Mouse (Mus musculus): ENCODE results near the gene Olfr1284.
"Not testable (repeated sequence)": the region's sequence is repeated elsewhere in the genome, so short reads cannot be mapped to it uniquely, and the experiment has no call there.

The Olfr1284 gene

DNA sequence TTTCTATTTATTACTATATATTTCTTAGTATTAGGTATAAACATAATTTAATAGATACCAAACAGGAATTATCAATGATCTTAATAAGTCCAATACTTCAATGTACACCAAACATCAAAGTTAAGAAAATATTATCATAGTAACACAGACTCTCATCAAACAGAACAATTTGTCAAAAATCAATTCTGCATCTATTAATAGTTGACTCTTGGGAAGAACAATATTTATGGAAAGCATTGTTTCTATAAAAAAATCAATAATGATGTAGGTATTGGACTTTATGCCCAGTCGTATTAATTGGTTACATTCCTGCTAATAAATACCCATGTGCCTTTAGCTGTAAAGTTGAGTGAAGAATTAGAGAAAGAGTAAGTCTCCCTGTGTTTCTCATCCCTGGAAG, at the start of gene Olfr1284:
Olfr1284 (plus strand) TSS at position 301 of the 400 bp plus-strand sequence.
- DNase-seq: no peak

GRCm38 (mm10) chr2:111326220-111326619, 49.1 kb upstream of the Olfr1284 start, which contains the start of gene Olfr1281:
Olfr1281 (plus strand) TSS chr2:111326520.
- no peak for DNase-seq

DNA sequence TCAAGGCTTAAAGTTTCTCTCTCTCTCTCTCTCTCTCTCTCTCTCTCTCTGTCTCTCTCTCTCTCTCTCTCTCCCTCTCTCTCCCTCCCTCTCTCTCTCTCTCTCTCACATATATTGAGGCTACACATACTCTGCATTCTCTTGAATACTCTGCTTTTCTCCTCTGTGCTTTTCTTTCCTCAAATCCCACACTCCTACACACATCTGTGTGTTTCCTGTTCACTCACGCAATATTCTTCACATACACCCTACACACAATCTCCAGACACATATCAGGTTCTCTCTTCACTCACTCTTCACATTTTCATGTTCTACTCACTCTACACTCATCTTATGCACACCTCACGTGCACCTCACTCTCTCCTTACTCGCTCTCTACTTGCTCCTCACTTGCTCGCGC, 41.6 kb upstream of the Olfr1284 start:
- DNase-seq: not testable (repeated sequence)

DNA sequence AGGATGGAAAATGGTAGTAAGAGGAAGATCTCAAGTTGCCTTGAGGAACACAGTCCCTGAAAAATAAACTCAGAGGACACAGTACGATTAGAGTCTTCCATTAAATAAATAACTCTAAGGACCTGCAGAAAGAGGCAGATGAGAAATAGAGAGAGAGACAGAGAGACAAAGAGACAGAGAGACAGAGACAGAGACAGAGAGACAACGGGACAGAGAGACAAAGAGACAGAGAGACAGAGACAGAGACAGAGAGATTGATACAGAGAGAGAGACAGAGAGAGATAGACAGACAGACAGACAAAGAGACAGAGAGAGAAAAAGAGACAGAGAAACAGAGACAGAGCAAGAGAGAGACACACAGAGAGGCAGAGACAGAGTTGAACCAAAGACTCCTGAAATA, 39.3 kb upstream of the Olfr1284 start, which contains the start of gene Olfr1282:
Olfr1282 (minus strand) TSS at position 101 of the 400 bp plus-strand sequence.
- DNase-seq: no peak

DNA sequence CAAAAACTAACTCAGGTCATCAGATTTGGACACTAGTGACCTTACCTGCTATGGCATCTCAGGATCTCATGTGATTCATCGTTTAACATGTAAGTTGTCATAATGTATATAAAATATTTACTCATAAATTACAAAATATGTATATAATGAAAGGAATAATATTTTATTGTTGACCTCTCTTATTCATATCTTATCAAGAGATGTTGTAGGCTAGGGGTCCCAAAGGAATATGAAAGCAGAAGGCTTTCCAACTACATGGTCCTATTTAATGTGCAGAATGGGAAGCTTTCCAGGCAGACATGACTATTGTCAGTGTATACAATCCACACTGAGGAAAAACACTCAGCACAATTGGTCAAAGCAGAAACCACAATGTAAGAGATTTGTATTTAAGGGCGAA, 8.8 kb upstream of the Olfr1284 start, which contains the start of gene Olfr1283:
Olfr1283 (plus strand) TSS at position 301 of the 400 bp plus-strand sequence.
- no peak for DNase-seq

GRCm38 (mm10) chr2:111422931-111423330, 47.6 kb downstream of the Olfr1284 start, which contains the start of gene Olfr1286:
Olfr1286 (minus strand) TSS chr2:111423115.
- no peak for DNase-seq

Data from embryo, embryonic 11 days (tissue).